9 mouse cellular contexts compared by ENCODE assay signal in the genomic region with DNA sequence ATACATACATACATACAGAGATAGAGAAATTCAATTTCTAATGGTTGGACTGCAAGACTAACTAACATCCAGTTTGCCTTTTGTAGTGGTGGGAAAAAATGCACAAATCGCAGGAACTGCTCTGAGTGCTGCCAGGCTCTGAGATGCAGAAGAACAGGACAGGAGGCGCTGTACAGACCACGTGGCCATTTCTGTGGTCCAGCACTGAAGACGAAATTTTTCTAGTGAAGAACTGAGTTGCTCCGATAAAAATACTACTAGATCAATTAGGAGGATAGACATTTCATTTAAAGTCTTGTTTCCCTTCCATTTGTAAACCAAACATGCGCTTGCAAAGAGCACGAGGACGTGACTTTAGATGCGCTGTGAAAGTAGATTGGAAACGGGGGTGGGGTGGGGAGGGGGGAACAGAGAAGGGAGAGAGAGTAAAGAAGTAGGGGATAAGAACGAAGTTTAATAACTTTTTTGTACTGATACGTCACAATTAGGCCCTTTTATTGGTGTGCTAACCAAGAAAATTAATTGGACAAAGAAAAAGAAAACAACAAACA. TPM values are rescaled to one million over a fixed set of nuclear protein-coding genes. Genes with fewer than 3 reads are reported as not detected.
A peak's percentile ranks its signal among the peaks of the same experiment; 100 is the strongest.
DNase-seq lines count a peak whose midpoint lies in the region; ATAC-seq lines count a peak whose summit lies in the region.
"Had no signal": no experiment of that assay in that cellular context is flagged by ENCODE, and none has a peak within 500 bp of the region (broad histone marks: within the 10 kb centered on the region; RNA-seq: fewer than 3 reads in every experiment).

No protein-coding gene starts in this region.

- no peaks in the 10 kb centered on the region for H3K9me3 ChIP-seq in forebrain, embryonic 14.5 days (replicated peaks; ENCODE audit: control insufficient read depth, low read length)
- H3K9me3 ChIP-seq in limb, embryonic 11.5 days (ENCODE audit: control insufficient read depth, low read length), result no peaks in the 10 kb centered on the region

- H3K4me1 ChIP-seq in forebrain, embryonic 14.5 days (ENCODE audit: control insufficient read depth, insufficient read depth, low read length), result peaks cover 4% of the 10 kb centered on the region; the same call in 1 of the 2 replicates
- H3K4me1 ChIP-seq in limb, embryonic 11.5 days (ENCODE audit: control insufficient read depth, insufficient read depth, low read length), result peaks cover 4% of the 10 kb centered on the region; the same call in 1 of the 2 replicates

- H3K27me3 ChIP-seq in forebrain, embryonic 14.5 days (replicated peaks; ENCODE audit: control insufficient read depth, insufficient read depth, low read length), result no peaks in the 10 kb centered on the region
- H3K27me3 ChIP-seq in limb, embryonic 11.5 days (ENCODE audit: control insufficient read depth, insufficient read depth, low read length), result no peaks in the 10 kb centered on the region

- H3K27ac ChIP-seq in forebrain, embryonic 14.5 days (ENCODE audit: low read depth, low read length), result no peak overlapping the region
- H3K27ac ChIP-seq in limb, embryonic 11.5 days (replicated peaks; ENCODE audit: low read depth, low read length), result no peak overlapping the region

- DNase-seq in adrenal gland, adult (ENCODE audit: inconsistent age in 2 of 2, low spot score in 1 of 2), result peak; percentile 32 to 69
- no peak for DNase-seq in adrenal gland, adult 18-20 months (ENCODE audit: low spot score in 2 of 2)
- DNase-seq in right cerebral cortex, postnatal 10 days (ENCODE audit: low spot score in 2 of 2), result peak; percentile 70 to 71
- no peak for DNase-seq in right cerebral cortex, postnatal 4 days
- DNase-seq in forebrain, embryonic 14.5 days (ENCODE audit: low spot score), result peak; percentile 77
- DNase-seq in limb, embryonic 11.5 days (ENCODE audit: low spot score), result peak; percentile 66
- peak; percentile 51 for DNase-seq in neural tube, embryonic 10.5 days (ENCODE audit: extremely low spot score, low spot score)
- no peak for DNase-seq in thymus, postnatal 25 days

- peak overlapping the region; percentile 46 for H3K4me3 ChIP-seq in forebrain, embryonic 14.5 days (ENCODE audit: low read depth, low read length)
- peak overlapping the region; percentile 41 for H3K4me3 ChIP-seq in limb, embryonic 11.5 days (ENCODE audit: low read depth, low read length)

- H3K9ac ChIP-seq in forebrain, embryonic 14.5 days (ENCODE audit: low read length), result peak overlapping the region; percentile 50; the same call in 1 of the 2 replicates
- H3K9ac ChIP-seq in limb, embryonic 11.5 days (ENCODE audit: low read length), result 0 out of 2 replicates have a peak overlapping the region, but pooled peaks have one; percentile 2

- peak overlapping the region; percentile 89 for H3K4me2 ChIP-seq in forebrain, embryonic 14.5 days (ENCODE audit: low read length)
- H3K4me2 ChIP-seq in limb, embryonic 11.5 days (ENCODE audit: low read depth, severe bottlenecking), result peak overlapping the region; percentile 53

- peak; percentile 40; the same call in 1 of the 2 replicates for ATAC-seq in forebrain, embryonic 14.5 days
- no peak for ATAC-seq in limb, embryonic 11.5 days (ENCODE audit: insufficient number of reproducible peaks, low FRiP score, low TSS enrichment, low read depth)

- no peaks in the 10 kb centered on the region for H3K36me3 ChIP-seq in forebrain, embryonic 14.5 days (ENCODE audit: control insufficient read depth, insufficient read depth, low read length)
- H3K36me3 ChIP-seq in limb, embryonic 11.5 days (ENCODE audit: control insufficient read depth, insufficient read depth, low read length), result no peaks in the 10 kb centered on the region

- under 1% methylated on average over 12 of the region's 12 CpGs for WGBS in forebrain, embryonic 14.5 days
- 0% methylated on average over 12 of the region's 12 CpGs for WGBS in limb, embryonic 11.5 days

RNA-seq across cellular contexts. Expression of gene Trim27, which starts 7.6 kb away (rescaled TPM):
- 10 to 100 TPM; 45.3 to 49.9 TPM for total RNA-seq in adrenal gland, adult 18-20 months (2021)
- 80.7 and 82.3 TPM in 2 replicates for polyA plus RNA-seq in forebrain, embryonic 14.5 days (2014; fragmentation: Nextera tagmentation; extraction: Ambion mirVana)
- 183 and 190 TPM in 2 replicates for polyA plus RNA-seq in limb, embryonic 11.5 days (2014; fragmentation: Nextera tagmentation; extraction: Ambion mirVana)

RNA-seq across cellular contexts. Expression of gene Olfr1368, which starts 26.0 kb away (rescaled TPM):
- not detected for total RNA-seq in adrenal gland, adult 18-20 months (2021)
- polyA plus RNA-seq in forebrain, embryonic 14.5 days (2014; fragmentation: Nextera tagmentation; extraction: Ambion mirVana), result not detected in 2 replicates
- polyA plus RNA-seq in limb, embryonic 11.5 days (2014; fragmentation: Nextera tagmentation; extraction: Ambion mirVana), result not detected in 2 replicates
- total RNA-seq: neutrophil, adult 5-6 weeks had no signal

RNA-seq across cellular contexts. Expression of gene Olfr263, which starts 42.2 kb away (rescaled TPM):
- total RNA-seq in adrenal gland, adult 18-20 months (2021), result not detected
- not detected in 2 replicates for polyA plus RNA-seq in forebrain, embryonic 14.5 days (2014; fragmentation: Nextera tagmentation; extraction: Ambion mirVana)
- not detected in 2 replicates for polyA plus RNA-seq in limb, embryonic 11.5 days (2014; fragmentation: Nextera tagmentation; extraction: Ambion mirVana)
- total RNA-seq: neutrophil, adult 5-6 weeks had no signal

Comparison
In these comparisons a context has a peak if more than half of its experiments do, and no peak if none do; other contexts are left out.
1. DNase-seq: peak in adrenal gland, adult (2 of 2), right cerebral cortex, postnatal 10 days (2 of 2), forebrain, embryonic 14.5 days (single experiment), limb, embryonic 11.5 days (single experiment) and neural tube, embryonic 10.5 days (single experiment); none in adrenal gland, adult 18-20 months (0 of 2), right cerebral cortex, postnatal 4 days (single experiment) and thymus, postnatal 25 days (single experiment).